Mouse (Mus musculus): ENCODE data around the gene Olfr1220. TPM values are rescaled to one million over a fixed set of nuclear protein-coding genes. Genes with fewer than 3 reads are reported as not detected.

Olfr1220 gene
- not detected in 2 replicates for polyA plus RNA-seq (2012; rRNA removed)

GRCm38 (mm10) chr2:89106735-89107134 is at the start of gene Olfr1220:
Gene Olfr1220 (minus strand): TSS chr2:89106835.
- H3K36me3 ChIP-seq (ENCODE audit: control insufficient read depth, insufficient read depth, low read length), result no peaks in the 10 kb centered on the region
- no peaks in the 10 kb centered on the region for H3K4me1 ChIP-seq (ENCODE audit: control insufficient read depth, insufficient read depth, low read length)
- H3K27me3 ChIP-seq (ENCODE audit: control insufficient read depth, insufficient read depth, low read length), result no peaks in the 10 kb centered on the region
- H3K27ac ChIP-seq (ENCODE audit: control insufficient read depth, insufficient read depth, low read depth, low read length), result no peak within 1 kb of the TSS
- no peak for TF ChIP-seq CTCF (IDR thresholded peaks at IDR 0.05; ENCODE audit: control insufficient read depth, insufficient read depth, insufficient replicate concordance, low read depth, low read length)
- TF ChIP-seq POLR2A (IDR thresholded peaks at IDR 0.05; ENCODE audit: control insufficient read depth, low read depth, low read length), result no peak
- no peak within 1 kb of the TSS for H3K4me3 ChIP-seq (ENCODE audit: control insufficient read depth, low read depth, low read length)

- Histone ChIP-seq H3K4me3 (ENCODE audit: control insufficient read depth, low read depth, low read length) (no peak within 1 kb of the TSS), H3K4me1 (ENCODE audit: control insufficient read depth, insufficient read depth, low read length) (no peaks in the 10 kb centered on the region), H3K36me3 (ENCODE audit: control insufficient read depth, insufficient read depth, low read length) (no peaks in the 10 kb centered on the region), H3K27ac (ENCODE audit: control insufficient read depth, insufficient read depth, low read depth, low read length) (no peak within 1 kb of the TSS), H3K27me3 (ENCODE audit: control insufficient read depth, insufficient read depth, low read length) (no peaks in the 10 kb centered on the region)
- TF ChIP-seq CTCF (IDR thresholded peaks at IDR 0.05; ENCODE audit: control insufficient read depth, insufficient read depth, insufficient replicate concordance, low read depth, low read length) (no peak), POLR2A (IDR thresholded peaks at IDR 0.05; ENCODE audit: control insufficient read depth, low read depth, low read length) (no peak)
Observed at GRCm38 (mm10) chr2:89151460-89151859, 44.8 kb upstream of the Olfr1220 start, which contains the start of gene Olfr1223. Gene Olfr1223 (minus strand): TSS chr2:89151560.

GRCm38 (mm10) chr2:89132954-89133353 is 26.3 kb upstream of the Olfr1220 start, which contains the start of gene Olfr1222:
Gene Olfr1222 (minus strand): TSS chr2:89133054.
- no peaks in the 10 kb centered on the region for H3K36me3 ChIP-seq (ENCODE audit: control insufficient read depth, insufficient read depth, low read length)
- no peaks in the 10 kb centered on the region for H3K4me1 ChIP-seq (ENCODE audit: control insufficient read depth, insufficient read depth, low read length)
- H3K27ac ChIP-seq (ENCODE audit: control insufficient read depth, insufficient read depth, low read depth, low read length), result no peak within 1 kb of the TSS
- H3K4me3 ChIP-seq (ENCODE audit: control insufficient read depth, low read depth, low read length), result no peak within 1 kb of the TSS
- no peak for TF ChIP-seq CTCF (IDR thresholded peaks at IDR 0.05; ENCODE audit: control insufficient read depth, insufficient read depth, insufficient replicate concordance, low read depth, low read length)
- no peaks in the 10 kb centered on the region for H3K27me3 ChIP-seq (ENCODE audit: control insufficient read depth, insufficient read depth, low read length)

- no peak for TF ChIP-seq CTCF (IDR thresholded peaks at IDR 0.05; ENCODE audit: control insufficient read depth, insufficient read depth, insufficient replicate concordance, low read depth, low read length)
- TF ChIP-seq POLR2A (IDR thresholded peaks at IDR 0.05; ENCODE audit: control insufficient read depth, low read depth, low read length), result no peak
- no peaks in the 10 kb centered on the region for H3K27me3 ChIP-seq (ENCODE audit: control insufficient read depth, insufficient read depth, low read length)
- H3K4me1 ChIP-seq (ENCODE audit: control insufficient read depth, insufficient read depth, low read length), result no peaks in the 10 kb centered on the region
- no peak within 1 kb of the TSS for H3K4me3 ChIP-seq (ENCODE audit: control insufficient read depth, low read depth, low read length)
- H3K36me3 ChIP-seq (ENCODE audit: control insufficient read depth, insufficient read depth, low read length), result no peaks in the 10 kb centered on the region
- no peak within 1 kb of the TSS for H3K27ac ChIP-seq (ENCODE audit: control insufficient read depth, insufficient read depth, low read depth, low read length)
Observed at GRCm38 (mm10) chr2:89117183-89117582, 10.5 kb upstream of the Olfr1220 start, which contains the start of gene Olfr1221. Gene Olfr1221 (minus strand): TSS chr2:89117283.

- Histone ChIP-seq H3K36me3 (ENCODE audit: control insufficient read depth, insufficient read depth, low read length) (no peaks in the 10 kb centered on the region), H3K27me3 (ENCODE audit: control insufficient read depth, insufficient read depth, low read length) (no peaks in the 10 kb centered on the region), H3K4me1 (ENCODE audit: control insufficient read depth, insufficient read depth, low read length) (no peaks in the 10 kb centered on the region), H3K27ac (ENCODE audit: control insufficient read depth, insufficient read depth, low read depth, low read length) (no peak overlapping the region), H3K4me3 (ENCODE audit: control insufficient read depth, low read depth, low read length) (no peak overlapping the region)
- no peak for TF ChIP-seq CTCF (IDR thresholded peaks at IDR 0.05; ENCODE audit: control insufficient read depth, insufficient read depth, insufficient replicate concordance, low read depth, low read length)
- TF ChIP-seq POLR2A (IDR thresholded peaks at IDR 0.05; ENCODE audit: control insufficient read depth, low read depth, low read length), result no peak
Observed at GRCm38 (mm10) chr2:89105651-89106050, 984 bp downstream of the Olfr1220 start.

- Histone ChIP-seq H3K27me3 (ENCODE audit: control insufficient read depth, insufficient read depth, low read length) (no peaks in the 10 kb centered on the region), H3K27ac (ENCODE audit: control insufficient read depth, insufficient read depth, low read depth, low read length) (no peak overlapping the region), H3K36me3 (ENCODE audit: control insufficient read depth, insufficient read depth, low read length) (no peaks in the 10 kb centered on the region), H3K4me1 (ENCODE audit: control insufficient read depth, insufficient read depth, low read length) (no peaks in the 10 kb centered on the region), H3K4me3 (ENCODE audit: control insufficient read depth, low read depth, low read length) (no peak overlapping the region)
- TF ChIP-seq CTCF (IDR thresholded peaks at IDR 0.05; ENCODE audit: control insufficient read depth, insufficient read depth, insufficient replicate concordance, low read depth, low read length), result no peak
- no peak for TF ChIP-seq POLR2A (IDR thresholded peaks at IDR 0.05; ENCODE audit: control insufficient read depth, low read depth, low read length)
Observed at GRCm38 (mm10) chr2:89093848-89094247, 12.8 kb downstream of the Olfr1220 start.

GRCm38 (mm10) chr2:89083413-89083812 is 23.2 kb downstream of the Olfr1220 start, which contains the start of gene Olfr1219:
Gene Olfr1219 (minus strand): TSS chr2:89083513.
- Histone ChIP-seq H3K4me1 (ENCODE audit: control insufficient read depth, insufficient read depth, low read length) (no peaks in the 10 kb centered on the region), H3K36me3 (ENCODE audit: control insufficient read depth, insufficient read depth, low read length) (no peaks in the 10 kb centered on the region), H3K27ac (ENCODE audit: control insufficient read depth, insufficient read depth, low read depth, low read length) (no peak within 1 kb of the TSS), H3K27me3 (ENCODE audit: control insufficient read depth, insufficient read depth, low read length) (no peaks in the 10 kb centered on the region), H3K4me3 (ENCODE audit: control insufficient read depth, low read depth, low read length) (no peak within 1 kb of the TSS)
- TF ChIP-seq POLR2A (IDR thresholded peaks at IDR 0.05; ENCODE audit: control insufficient read depth, low read depth, low read length) (no peak), CTCF (IDR thresholded peaks at IDR 0.05; ENCODE audit: control insufficient read depth, insufficient read depth, insufficient replicate concordance, low read depth, low read length) (no peak)

- H3K27me3 ChIP-seq (ENCODE audit: control insufficient read depth, insufficient read depth, low read length), result no peaks in the 10 kb centered on the region
- no peaks in the 10 kb centered on the region for H3K4me1 ChIP-seq (ENCODE audit: control insufficient read depth, insufficient read depth, low read length)
- H3K27ac ChIP-seq (ENCODE audit: control insufficient read depth, insufficient read depth, low read depth, low read length), result no peak overlapping the region
- no peaks in the 10 kb centered on the region for H3K36me3 ChIP-seq (ENCODE audit: control insufficient read depth, insufficient read depth, low read length)
- no peak overlapping the region for H3K4me3 ChIP-seq (ENCODE audit: control insufficient read depth, low read depth, low read length)
- TF ChIP-seq CTCF (IDR thresholded peaks at IDR 0.05; ENCODE audit: control insufficient read depth, insufficient read depth, insufficient replicate concordance, low read depth, low read length), result no peak
- no peak for TF ChIP-seq POLR2A (IDR thresholded peaks at IDR 0.05; ENCODE audit: control insufficient read depth, low read depth, low read length)
Observed at GRCm38 (mm10) chr2:89081487-89081886, 25.1 kb downstream of the Olfr1220 start.

Data from testis, adult 2 months (tissue).